Mouse (Mus musculus) myocyte (in vitro differentiated cells): ENCODE measurements around the gene Elk4.

Experiments
- E2F4 ChIP-seq: IDR thresholded peaks from one replicate; pipeline ENCODE4 v1.6.1; 2011; ENCODE audit warnings: mild to moderate bottlenecking, control low read depth, moderate library complexity; ENCODE audit not compliant: insufficient read depth
- POLR2A ChIP-seq: IDR thresholded peaks from one replicate; pipeline ENCODE4 v1.6.1; 2011; ENCODE audit warnings: low read depth, mild to moderate bottlenecking, control low read depth, moderate library complexity; ENCODE audit not compliant: insufficient read length

DNA sequence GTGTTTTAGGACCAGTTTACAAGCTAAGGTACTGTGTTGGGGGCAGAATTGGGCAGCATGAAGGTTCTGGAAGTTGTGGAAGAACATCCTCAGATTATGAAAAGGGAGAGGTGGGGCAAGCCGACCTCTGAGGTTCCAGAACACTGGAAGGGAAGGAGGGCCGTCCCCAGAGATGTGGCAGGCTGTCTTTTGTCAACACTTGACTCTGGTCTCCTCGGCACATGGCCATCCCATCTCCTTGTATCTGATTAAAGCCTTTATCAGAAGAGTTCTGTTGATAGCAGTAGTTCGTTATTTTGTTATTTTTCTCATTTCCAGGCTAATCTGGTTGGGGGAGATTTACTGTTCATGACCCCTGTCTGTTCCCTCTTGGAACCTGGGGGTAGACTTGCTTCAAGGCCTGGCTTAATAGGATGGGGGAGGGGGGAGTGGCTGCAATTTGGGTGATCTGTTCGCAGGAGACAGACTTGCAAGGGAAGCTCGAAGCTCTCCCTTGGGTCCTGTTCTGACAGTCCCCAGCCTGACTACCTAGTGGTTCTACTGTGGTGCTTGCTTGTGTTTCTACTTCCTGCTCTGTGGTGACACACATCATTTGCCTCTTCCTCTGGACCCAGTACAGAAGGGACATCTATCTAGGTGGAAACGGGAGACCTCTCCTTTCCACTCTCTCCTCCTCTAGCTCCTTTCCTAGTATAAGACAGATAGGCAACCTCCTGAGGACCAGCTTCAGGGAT, 52.8 kb downstream of the Elk4 start:
- TF ChIP-seq POLR2A (no peak), E2F4 (no peak)
